Mouse (Mus musculus): ENCODE data around the gene Fpr3.

The Fpr3 gene

GRCm38 (mm10) chr17:17887774-17888248 lies at the start of gene Fpr3, which contains the start of gene Fpr2:
TSS of gene Fpr3 (plus strand) at chr17:17887852.
TSS of gene Fpr2 (plus strand) at chr17:17887824.
- in situ Hi-C loops (cut with MboI, MseI): no loop called here

- in situ Hi-C loops (cut with MboI, MseI): no loop called here
Measured at GRCm38 (mm10) chr17:17837919-17838701, 49.5 kb upstream of the Fpr3 start.

- in situ Hi-C loops (cut with MboI, MseI): no loop called here
Measured at GRCm38 (mm10) chr17:17839276-17839675, 48.4 kb upstream of the Fpr3 start.

GRCm38 (mm10) chr17:17840796-17841195 lies 46.9 kb upstream of the Fpr3 start:
- in situ Hi-C loops (cut with MboI, MseI): loop anchor here in 1 of 2 experiments (10.0 kb wide), 2 partner anchors 216 to 466 kb away; partner anchors contain the start of genes Lnpep and Riok2

- in situ Hi-C loops (cut with MboI, MseI): loop anchor here in 1 of 2 experiments (10.0 kb wide), 2 partner anchors 219 to 469 kb away; partner anchors contain the start of genes Lnpep and Riok2
Measured at GRCm38 (mm10) chr17:17843534-17844261, 44.0 kb upstream of the Fpr3 start.

- in situ Hi-C loops (cut with MboI, MseI): loop anchor here (5.0 to 10.0 kb wide), 4 partner anchors 82 to 470 kb away; partner anchors contain the start of genes Lnpep (in 1 of the 2) and Riok2 (in 1 of the 2)
Measured at GRCm38 (mm10) chr17:17844606-17845005, 43.0 kb upstream of the Fpr3 start.

GRCm38 (mm10) chr17:17845187-17846027 lies 42.2 kb upstream of the Fpr3 start:
- in situ Hi-C loops (cut with MboI, MseI): loop anchor here (5.0 to 10.0 kb wide), 4 partner anchors 83 to 471 kb away; partner anchors contain the start of genes Lnpep (in 1 of the 2) and Riok2 (in 1 of the 2)

GRCm38 (mm10) chr17:17848988-17849387 lies 38.7 kb upstream of the Fpr3 start:
- in situ Hi-C loops (cut with MboI, MseI): loop anchor here (5.0 to 10.0 kb wide), 4 partner anchors 87 to 474 kb away; partner anchors contain the start of genes Lnpep (in 1 of the 2) and Riok2 (in 1 of the 2)

GRCm38 (mm10) chr17:17849906-17850712 lies 37.5 kb upstream of the Fpr3 start:
- in situ Hi-C loops (cut with MboI, MseI): loop anchor here (5.0 to 10.0 kb wide), 4 partner anchors 88 to 475 kb away; partner anchors contain the start of genes Lnpep (in 1 of the 2) and Riok2 (in 1 of the 2)

- in situ Hi-C loops (cut with MboI, MseI): no loop called here
Measured at GRCm38 (mm10) chr17:17855064-17855838, 32.4 kb upstream of the Fpr3 start, which contains the start of gene Has1. TSS of gene Has1 (minus strand) at chr17:17855205.

- in situ Hi-C loops (cut with MboI, MseI): no loop called here
Measured at GRCm38 (mm10) chr17:17856612-17857011, 31.0 kb upstream of the Fpr3 start.

GRCm38 (mm10) chr17:17857446-17857845 lies 30.2 kb upstream of the Fpr3 start:
- in situ Hi-C loops (cut with MboI, MseI): no loop called here

- in situ Hi-C loops (cut with MboI, MseI): no loop called here
Measured at GRCm38 (mm10) chr17:17860110-17860509, 27.5 kb upstream of the Fpr3 start.

GRCm38 (mm10) chr17:17862360-17862759 lies 25.3 kb upstream of the Fpr3 start:
- in situ Hi-C loops (cut with MboI, MseI): no loop called here

GRCm38 (mm10) chr17:17865168-17865567 lies 22.5 kb upstream of the Fpr3 start:
- in situ Hi-C loops (cut with MboI, MseI): no loop called here

GRCm38 (mm10) chr17:17866801-17867469 lies 20.7 kb upstream of the Fpr3 start:
- in situ Hi-C loops (cut with MboI, MseI): no loop called here

- in situ Hi-C loops (cut with MboI, MseI): loop anchor here in 1 of 2 experiments (10.0 kb wide), 1 partner anchor 574 kb away; no protein-coding TSS in a partner anchor
Measured at GRCm38 (mm10) chr17:17870892-17871550, 16.6 kb upstream of the Fpr3 start.

GRCm38 (mm10) chr17:17871697-17872096 lies 16.0 kb upstream of the Fpr3 start:
- in situ Hi-C loops (cut with MboI, MseI): loop anchor here in 1 of 2 experiments (10.0 kb wide), 1 partner anchor 573 kb away; no protein-coding TSS in a partner anchor
